Mouse (Mus musculus): ENCODE data around the gene Med29.

Med29 gene

GRCm38 (mm10) chr7:28398000-28398399 lies 5.5 kb upstream of the Med29 start:
- CTCF ChIA-PET = no interaction called here

DNA sequence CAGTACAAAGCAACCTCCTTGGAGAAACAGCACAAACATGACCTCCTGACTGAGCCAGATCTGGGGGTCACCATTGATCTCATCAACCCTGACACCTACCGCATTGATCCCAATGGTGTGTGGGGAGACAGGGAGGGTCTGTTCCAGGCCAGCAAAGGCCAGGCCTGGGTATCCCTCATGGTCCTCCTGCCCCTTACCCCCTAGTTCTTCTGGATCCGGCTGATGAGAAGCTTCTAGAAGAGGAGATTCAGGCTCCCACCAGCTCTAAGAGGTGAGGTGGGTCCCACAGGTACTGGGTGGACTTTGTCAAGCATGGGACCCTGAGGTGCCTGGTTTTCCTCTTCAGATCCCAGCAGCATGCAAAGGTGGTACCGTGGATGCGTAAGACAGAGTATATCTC lies 2.9 kb upstream of the Med29 start:
- CTCF ChIA-PET = no interaction called here

DNA sequence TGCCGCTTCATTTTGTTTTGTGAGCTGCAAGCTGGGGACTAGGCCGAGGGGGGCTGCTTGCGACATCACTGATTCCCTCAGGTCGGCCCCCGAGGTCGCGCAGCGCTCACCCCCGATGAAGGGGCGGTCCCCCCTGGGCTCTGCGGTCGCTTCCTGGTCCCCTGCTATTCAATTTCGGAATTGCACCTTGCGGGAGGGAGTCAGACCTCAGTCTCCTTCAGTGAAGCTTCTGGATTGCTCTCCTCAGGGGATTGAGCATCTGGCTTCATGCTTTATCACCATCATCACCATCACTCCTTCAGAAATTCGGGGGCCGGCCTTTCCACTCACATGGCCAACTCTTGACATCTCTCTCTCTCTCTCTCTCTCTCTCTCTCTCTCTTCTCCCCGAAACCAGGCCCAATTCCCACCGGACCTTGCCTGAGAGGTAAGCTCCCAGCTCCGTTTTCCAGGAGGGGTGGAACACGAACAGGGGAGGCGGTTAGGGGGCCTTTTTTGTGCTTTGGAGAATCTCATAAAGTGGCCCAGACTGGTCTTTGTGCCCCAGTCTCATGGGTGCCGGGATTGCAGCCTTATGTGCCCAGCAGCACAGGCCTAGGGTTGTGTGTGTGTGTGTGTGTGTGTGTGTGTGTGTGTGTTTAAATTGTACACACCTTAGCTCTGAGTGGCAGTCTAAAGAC lies 904 bp upstream of the Med29 start:
- CTCF ChIA-PET = interaction anchor here (0.6 to 1.0 kb wide), 4 partner anchors 11 to 1195 kb away, joined by 3 to 6 read pairs (median 4); no protein-coding TSS in a partner anchor

DNA sequence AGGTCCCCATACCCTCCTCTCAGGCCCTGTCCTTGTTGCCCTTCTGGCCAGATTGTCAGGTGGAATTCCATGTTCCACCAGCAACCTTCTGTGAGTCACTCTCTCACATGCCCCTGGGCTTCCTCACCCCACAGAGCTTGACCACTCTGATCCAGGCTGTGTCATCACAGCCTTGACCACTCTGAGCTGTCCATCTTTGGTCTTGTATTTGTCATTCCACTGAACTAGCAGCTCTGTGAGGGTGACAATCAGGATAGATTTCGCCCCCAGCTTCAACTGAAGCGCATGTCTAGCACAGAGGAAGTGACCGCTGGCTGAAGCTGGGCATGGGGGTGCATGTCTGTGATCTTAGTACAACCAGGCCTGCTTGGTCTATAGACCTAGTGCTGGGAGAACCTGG lies 2.2 kb downstream of the Med29 start:
- CTCF ChIA-PET = no interaction called here

DNA sequence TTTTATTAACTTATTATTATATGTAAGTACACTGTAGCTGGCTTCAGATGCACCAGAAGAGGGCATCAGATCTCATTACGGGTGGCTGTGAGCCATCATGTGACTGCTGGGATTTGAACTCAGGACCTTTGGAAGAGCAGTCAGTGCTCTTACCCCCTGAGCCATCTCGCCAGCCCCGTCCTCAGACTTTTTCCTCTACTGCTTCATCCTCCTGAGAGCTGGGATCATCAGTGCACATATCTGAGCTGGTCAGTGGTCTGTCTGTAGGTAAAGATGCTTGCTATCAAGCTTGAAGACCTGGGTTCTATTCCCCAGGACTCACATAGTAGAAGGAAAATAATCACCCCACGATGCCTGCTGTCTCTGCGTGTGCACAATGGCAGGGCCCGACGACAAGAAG lies 5.1 kb downstream of the Med29 start:
- CTCF ChIA-PET = interaction anchor here (1.8 kb wide), 1 partner anchor 14 kb away, joined by 4 read pairs; no protein-coding TSS in a partner anchor

DNA sequence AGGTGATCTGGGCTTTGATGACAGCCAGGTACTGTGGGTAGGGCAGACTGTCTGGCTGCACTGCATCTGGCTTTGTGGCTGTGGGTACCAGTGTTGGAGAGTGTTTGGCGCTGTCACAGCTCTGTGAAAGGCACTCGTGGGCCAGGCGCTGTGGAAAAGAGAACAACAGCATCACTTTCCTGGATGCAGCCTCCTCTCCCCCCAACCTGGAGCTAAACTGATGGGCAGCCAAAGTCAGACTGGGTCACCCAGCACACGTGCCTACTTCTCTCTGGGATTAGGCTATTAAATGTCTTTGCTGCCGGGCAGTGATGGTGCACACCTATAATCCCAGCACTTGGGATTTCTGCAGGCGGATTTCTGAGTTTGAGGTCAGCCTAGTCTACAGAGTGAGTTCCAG lies 5.6 kb downstream of the Med29 start:
- CTCF ChIA-PET = interaction anchor here (1.4 to 1.8 kb wide), 2 partner anchors 11 to 13 kb away, joined by 3 to 4 read pairs; no protein-coding TSS in a partner anchor

DNA sequence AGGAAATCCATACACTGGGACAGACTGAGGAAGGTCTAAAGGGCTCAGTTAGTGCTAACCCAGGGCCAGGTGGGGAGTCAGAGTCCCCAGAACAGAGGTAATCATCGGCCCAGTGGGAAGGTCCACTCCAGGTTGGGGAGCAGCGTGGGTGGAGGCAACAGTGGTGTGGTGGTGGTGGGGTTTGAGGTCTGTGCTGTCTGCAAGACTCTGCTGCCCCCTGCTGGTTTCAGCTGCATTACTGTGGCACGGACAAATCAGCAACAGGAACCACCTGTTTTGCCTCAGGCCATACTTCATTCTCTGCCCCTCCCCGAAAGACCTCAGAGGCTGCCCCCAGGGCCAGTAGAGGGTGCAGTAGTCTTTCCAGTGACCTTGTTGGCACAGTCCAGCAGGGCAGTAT lies 6.0 kb downstream of the Med29 start:
- CTCF ChIA-PET = interaction anchor here (0.6 to 1.4 kb wide), 3 partner anchors 11 to 354 kb away, joined by 3 to 4 read pairs (median 3); no protein-coding TSS in a partner anchor

DNA sequence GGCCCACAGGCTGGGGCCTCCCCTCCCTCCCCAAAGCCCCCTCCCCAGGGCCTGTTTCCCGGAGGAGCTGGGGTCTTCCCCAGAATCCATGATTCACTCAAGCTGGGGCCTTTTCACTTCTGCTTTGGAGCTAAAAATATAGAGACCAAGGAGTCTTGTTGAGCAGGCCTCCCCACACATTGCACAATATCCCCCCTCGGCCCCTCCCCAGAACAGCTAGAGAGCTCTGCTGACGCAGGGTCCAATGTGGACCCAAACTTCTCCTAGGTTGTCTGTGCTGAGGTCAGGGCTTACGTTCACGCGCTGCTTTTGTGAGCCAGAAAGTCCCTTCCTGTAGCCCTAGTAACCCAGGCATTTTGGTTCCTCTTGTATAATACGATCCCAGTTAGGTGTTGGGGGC lies 6.5 kb downstream of the Med29 start:
- CTCF ChIA-PET = interaction anchor here (0.6 to 1.4 kb wide), 4 partner anchors 10 to 354 kb away, joined by 3 to 6 read pairs (median 4); no protein-coding TSS in a partner anchor

DNA sequence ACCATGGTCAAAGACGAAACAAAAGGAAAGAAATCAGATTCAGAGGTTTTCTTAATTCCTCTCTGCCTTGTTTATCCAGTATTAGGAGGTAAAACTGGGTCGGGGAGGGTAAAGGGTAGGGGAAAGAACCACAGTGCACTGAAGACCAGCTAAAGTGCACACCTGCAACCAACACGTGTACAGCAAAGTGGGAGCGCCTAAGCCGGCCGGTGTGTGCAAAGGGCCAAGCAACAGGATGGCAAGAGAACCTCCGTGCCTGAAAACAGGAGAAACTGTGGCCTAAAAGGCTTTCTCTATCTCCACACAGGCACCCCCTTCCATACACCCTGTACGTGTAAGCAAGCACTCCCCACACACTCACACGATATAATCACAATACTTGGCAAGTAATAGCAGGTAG lies 7.3 kb downstream of the Med29 start:
- CTCF ChIA-PET = interaction anchor here (1.0 to 2.2 kb wide), 2 partner anchors 11 to 53 kb away, joined by 4 to 14 read pairs; no protein-coding TSS in a partner anchor

- CTCF ChIA-PET = interaction anchor here (0.6 to 2.2 kb wide), 2 partner anchors 10 to 324 kb away, joined by 3 to 14 read pairs; no protein-coding TSS in a partner anchor
Observed at GRCm38 (mm10) chr7:28384162-28384561, 8.3 kb downstream of the Med29 start.

DNA sequence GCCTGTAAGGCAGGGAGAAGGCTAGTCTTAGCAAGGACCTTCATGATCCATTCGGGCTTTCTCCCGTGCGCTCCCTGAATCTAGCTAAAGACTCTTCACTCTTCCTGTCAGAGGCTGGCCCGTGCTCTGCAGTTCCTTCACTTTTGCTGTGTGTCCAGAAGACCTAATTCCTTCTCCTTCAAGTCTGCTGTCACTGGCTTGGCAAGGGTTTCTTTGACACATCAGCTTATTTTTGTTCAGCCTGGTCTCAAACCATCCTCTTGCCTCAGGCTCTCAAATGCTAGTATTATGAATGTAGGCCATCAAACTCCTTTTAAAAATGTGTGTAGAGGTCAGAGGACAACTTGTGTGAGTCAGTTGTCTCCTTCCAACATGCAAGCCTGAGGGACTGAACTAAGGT lies 8.9 kb downstream of the Med29 start:
- CTCF ChIA-PET = interaction anchor here (2.2 kb wide), 1 partner anchor 9 kb away, joined by 14 read pairs; no protein-coding TSS in a partner anchor

GRCm38 (mm10) chr7:28382981-28383396 lies 9.5 kb downstream of the Med29 start:
- CTCF ChIA-PET = interaction anchor here (0.6 to 2.2 kb wide), 3 partner anchors 9 to 58 kb away, joined by 3 to 14 read pairs (median 4); no protein-coding TSS in a partner anchor

GRCm38 (mm10) chr7:28382347-28382951 lies 10.1 kb downstream of the Med29 start:
- CTCF ChIA-PET = interaction anchor here (0.6 to 0.9 kb wide), 3 partner anchors 11 to 59 kb away, joined by 3 to 4 read pairs (median 4); no protein-coding TSS in a partner anchor

DNA sequence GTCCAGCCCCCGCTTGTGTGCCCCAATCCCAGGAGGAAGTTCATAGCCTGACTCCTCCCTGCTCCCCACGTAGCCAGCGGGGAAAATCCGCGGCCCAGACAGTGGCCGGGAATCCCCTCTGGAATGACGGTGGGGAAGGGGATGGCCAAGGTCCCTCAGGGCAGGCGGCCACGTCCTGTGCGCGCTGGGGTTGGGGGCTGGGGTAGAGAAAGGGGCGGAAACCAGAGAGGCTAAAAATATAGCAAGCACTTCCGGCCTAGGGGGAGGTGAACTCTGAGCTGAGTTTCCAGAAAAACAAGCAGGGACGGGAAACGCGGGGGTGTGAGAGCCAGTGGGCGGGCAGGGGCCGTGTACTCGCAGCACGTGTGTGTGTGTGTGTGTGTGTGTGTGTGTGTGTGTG lies 10.6 kb downstream of the Med29 start:
- CTCF ChIA-PET = interaction anchor here (0.9 kb wide), 1 partner anchor 12 kb away, joined by 4 read pairs; no protein-coding TSS in a partner anchor

DNA sequence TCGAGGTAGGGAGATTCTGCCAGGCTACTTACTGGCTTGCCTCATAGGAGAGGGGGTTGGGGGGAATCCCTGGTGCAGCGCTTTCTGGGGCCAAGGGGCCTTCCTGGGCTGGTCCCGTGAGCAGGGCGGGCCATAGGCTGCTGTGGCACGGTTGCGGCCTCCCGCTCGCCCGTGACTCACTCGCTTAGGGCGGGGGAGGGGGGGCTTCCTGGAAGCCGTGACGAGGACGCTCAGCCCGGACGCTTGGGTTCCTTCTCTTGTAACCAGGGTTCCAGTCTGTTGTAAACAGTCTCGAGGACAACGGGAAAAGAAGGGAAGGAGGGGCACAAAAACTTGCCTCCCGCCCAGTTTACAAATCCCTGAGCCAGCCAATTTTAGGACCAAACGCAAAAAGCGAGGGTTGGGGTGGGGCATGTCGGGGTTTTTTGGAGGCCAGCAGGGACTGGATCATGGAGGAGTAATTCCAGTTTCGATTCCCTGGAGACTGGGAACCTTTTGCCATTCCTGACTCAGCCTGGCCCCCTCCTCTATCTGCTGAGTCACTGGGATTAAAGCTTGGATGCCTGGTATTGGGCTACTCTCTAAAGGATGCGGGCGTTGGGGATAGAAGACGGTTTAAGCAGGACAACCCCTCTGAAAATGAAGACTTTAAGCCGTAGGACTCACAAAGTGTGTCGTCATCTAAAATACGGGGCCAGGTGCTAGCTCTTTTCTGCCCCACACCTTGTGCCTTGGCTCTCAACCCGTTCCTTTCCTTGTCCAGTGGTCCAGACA lies 11.3 kb downstream of the Med29 start:
- CTCF ChIA-PET = no interaction called here

GRCm38 (mm10) chr7:28380237-28381016 lies 12.1 kb downstream of the Med29 start, which contains the start of gene Zfp36:
Gene Zfp36, minus strand, starts transcription at chr7:28380253.
- CTCF ChIA-PET = interaction anchor here (0.6 kb wide), 1 partner anchor 579 kb away, joined by 15 read pairs; no protein-coding TSS in a partner anchor

GRCm38 (mm10) chr7:28378769-28379651 lies 13.5 kb downstream of the Med29 start:
- CTCF ChIA-PET = interaction anchor here (1.1 kb wide), 1 partner anchor 13 kb away, joined by 10 read pairs; no protein-coding TSS in a partner anchor

DNA sequence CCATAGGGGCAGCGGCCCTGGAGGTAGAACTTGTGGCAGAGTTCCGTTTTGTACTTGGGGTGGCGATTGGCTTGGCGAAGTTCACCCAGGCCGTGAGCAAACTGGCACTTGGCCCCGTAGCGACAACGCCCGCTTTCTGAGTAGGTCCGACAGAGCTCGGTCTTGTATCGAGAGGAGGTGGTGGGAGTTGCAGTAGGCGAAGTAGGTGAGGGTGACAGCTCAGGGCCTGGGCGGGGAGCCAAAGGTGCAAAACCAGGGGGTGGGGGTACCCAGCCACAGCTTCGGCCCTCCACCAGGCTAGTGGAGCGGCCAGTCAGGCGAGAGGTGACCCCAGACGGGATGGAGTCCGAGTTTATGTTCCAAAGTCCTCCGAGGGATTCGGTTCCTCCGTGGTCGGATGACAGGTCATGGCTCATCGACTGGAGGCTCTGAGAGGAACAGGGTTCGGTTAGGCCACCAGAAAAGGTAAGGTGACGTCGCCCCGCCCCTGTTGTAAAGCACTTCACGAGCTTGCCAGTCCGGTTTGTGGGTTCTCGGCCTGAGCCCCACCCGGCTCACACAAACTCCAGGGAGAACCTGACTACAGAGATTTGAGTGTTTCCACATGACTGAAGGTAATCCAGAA lies 14.3 kb downstream of the Med29 start:
- CTCF ChIA-PET = interaction anchor here (1.1 kb wide), 1 partner anchor 13 kb away, joined by 10 read pairs; no protein-coding TSS in a partner anchor
